Mouse (Mus musculus) gastrocnemius, postnatal 10 days (tissue): ENCODE results near the gene Mroh2a. TPM values are rescaled to one million over a fixed set of nuclear protein-coding genes. Genes with fewer than 3 reads are reported as not detected.

Source experiments
- total RNA-seq, 2 experiments: library from RNA; stranded (reverse); gene quantifications; 2 replicates each; pipeline ENCODE4 v1.2.3; 2021

Mroh2a gene
- total RNA-seq, 2 experiments from 2014 or later, result 0.34 TPM; not detected in 1

Other genes with a start within 250 kb of the Mroh2a start
- 10 to 100 TPM; 13.0 to 20.0 TPM for gene Usp40, start 218.4 kb upstream of the Mroh2a start, total RNA-seq
- gene Ugt1a10, start 171.6 kb upstream of the Mroh2a start, total RNA-seq, result not detected
- gene Ugt1a9, start 156.2 kb upstream of the Mroh2a start, total RNA-seq, result not detected
- not detected for gene Ugt1a8, start 139.2 kb upstream of the Mroh2a start, total RNA-seq
- gene Ugt1a7c, start 131.9 kb upstream of the Mroh2a start, total RNA-seq, result 1 to 10 TPM; 1.1 to 1.6 TPM
- gene Ugt1a6b, start 123.7 kb upstream of the Mroh2a start, total RNA-seq, result under 1 TPM; 0.81 to 0.87 TPM
- 1 to 10 TPM in 1 of 2 experiments, under 1 TPM in 1; 0.90 to 1.4 TPM for gene Ugt1a6a, start 92.2 kb upstream of the Mroh2a start, total RNA-seq
- under 1 TPM in 1 of 2 experiments, not detected in 1; 0.18 TPM for gene Ugt1a5, start 61.0 kb upstream of the Mroh2a start, total RNA-seq
- under 1 TPM in 1 of 2 experiments, not detected in 1; 0.18 TPM for gene Ugt1a2, start 26.4 kb upstream of the Mroh2a start, total RNA-seq
- gene Dnajb3, start 21.2 kb upstream of the Mroh2a start, total RNA-seq, result 1 to 10 TPM in 1 of 2 experiments, under 1 TPM in 1; 0.75 to 1.1 TPM
- not detected for gene Ugt1a1, start 15.0 kb upstream of the Mroh2a start, total RNA-seq
- gene Hjurp, start 50.6 kb downstream of the Mroh2a start, total RNA-seq, result 10 to 100 TPM; 29.0 to 47.9 TPM
- gene Trpm8, start 50.7 kb downstream of the Mroh2a start, total RNA-seq, result not detected
- under 1 TPM in 1 of 2 experiments, not detected in 1; 0.52 TPM for gene Spp2, start 180.0 kb downstream of the Mroh2a start, total RNA-seq